Mouse (Mus musculus): ENCODE data around the gene Tcf15. TPM values are rescaled to one million over a fixed set of nuclear protein-coding genes. Genes with fewer than 3 reads are reported as not detected.

Gene Tcf15
- 1 to 10 TPM; 3.0 to 3.4 TPM for total RNA-seq (2021)
- long read RNA-seq, partial matches to known transcripts, result 0 of 4 reads
- long read RNA-seq, other reads (novel, unspliced or antisense), result 0 of 4 reads

GRCm38 (mm10) chr2:152143279-152144157 is at the start of gene Tcf15:
TSS of gene Tcf15 (plus strand) at chr2:152143561.
- DNase-seq (ENCODE audit: low spot score in 2 of 2), result peak in 1 of 2 experiments; percentile 48

GRCm38 (mm10) chr2:152094856-152095545 is 48.4 kb upstream of the Tcf15 start:
- no peak for DNase-seq (ENCODE audit: low spot score in 2 of 2)

GRCm38 (mm10) chr2:152096922-152097321 is 46.4 kb upstream of the Tcf15 start:
- no peak for DNase-seq (ENCODE audit: low spot score in 2 of 2)

- no peak for DNase-seq (ENCODE audit: low spot score in 2 of 2)
Measured at GRCm38 (mm10) chr2:152097916-152098315, 45.4 kb upstream of the Tcf15 start.

- DNase-seq (ENCODE audit: low spot score in 2 of 2), result no peak
Measured at GRCm38 (mm10) chr2:152099538-152099937, 43.8 kb upstream of the Tcf15 start.

GRCm38 (mm10) chr2:152101761-152102160 is 41.6 kb upstream of the Tcf15 start:
- no peak for DNase-seq (ENCODE audit: low spot score in 2 of 2)

GRCm38 (mm10) chr2:152102369-152102768 is 41.0 kb upstream of the Tcf15 start:
- no peak for DNase-seq (ENCODE audit: low spot score in 2 of 2)

- DNase-seq (ENCODE audit: low spot score in 2 of 2), result no peak
Measured at GRCm38 (mm10) chr2:152104711-152105317, 38.5 kb upstream of the Tcf15 start.

GRCm38 (mm10) chr2:152105318-152106224 is 37.8 kb upstream of the Tcf15 start, which contains the start of gene Srxn1:
TSS of gene Srxn1 (plus strand) at chr2:152105516.
- DNase-seq (ENCODE audit: low spot score in 2 of 2), result peak; percentile 72 to 84

- no peak for DNase-seq (ENCODE audit: low spot score in 2 of 2)
Measured at GRCm38 (mm10) chr2:152106225-152106595, 37.2 kb upstream of the Tcf15 start.

- no peak for DNase-seq (ENCODE audit: low spot score in 2 of 2)
Measured at GRCm38 (mm10) chr2:152106597-152106996, 36.8 kb upstream of the Tcf15 start.

- no peak for DNase-seq (ENCODE audit: low spot score in 2 of 2)
Measured at GRCm38 (mm10) chr2:152108702-152109101, 34.7 kb upstream of the Tcf15 start.

GRCm38 (mm10) chr2:152109386-152109785 is 34.0 kb upstream of the Tcf15 start:
- no peak for DNase-seq (ENCODE audit: low spot score in 2 of 2)

- no peak for DNase-seq (ENCODE audit: low spot score in 2 of 2)
Measured at GRCm38 (mm10) chr2:152111311-152111710, 32.0 kb upstream of the Tcf15 start.

GRCm38 (mm10) chr2:152111920-152112319 is 31.4 kb upstream of the Tcf15 start:
- peak; percentile 96 to 97 for DNase-seq (ENCODE audit: low spot score in 2 of 2)

- no peak for DNase-seq (ENCODE audit: low spot score in 2 of 2)
Measured at GRCm38 (mm10) chr2:152112490-152112889, 30.9 kb upstream of the Tcf15 start.

GRCm38 (mm10) chr2:152112970-152113369 is 30.4 kb upstream of the Tcf15 start:
- DNase-seq (ENCODE audit: low spot score in 2 of 2), result no peak

- no peak for DNase-seq (ENCODE audit: low spot score in 2 of 2)
Measured at GRCm38 (mm10) chr2:152114057-152114975, 29.0 kb upstream of the Tcf15 start.

- DNase-seq (ENCODE audit: low spot score in 2 of 2), result no peak
Measured at GRCm38 (mm10) chr2:152117694-152118093, 25.7 kb upstream of the Tcf15 start.

Measured in layer of hippocampus, postnatal 10 days (tissue).